Mouse (Mus musculus) liver, embryonic 15.5 days (tissue): ENCODE data around the gene Serpinb3b. TPM values are rescaled to one million over a fixed set of nuclear protein-coding genes. Genes with fewer than 3 reads are reported as not detected.
"Not testable (repeated sequence)": the region's sequence is repeated elsewhere in the genome, so short reads cannot be mapped to it uniquely, and the experiment has no call there.

Experiments used
- ATAC-seq: fragments of 200-750 bp; cut with Nextera tagmentation; 2 replicates; pipeline ENCODE4 v1.8.0; 2017; ENCODE audit warnings: moderate number of reproducible peaks, mild to moderate bottlenecking, moderate library complexity; ENCODE audit not compliant: insufficient read depth
- H3K27ac ChIP-seq: fragments of 300-500 bp; sonication (generic); replicated peaks from 2 replicates; pipeline ENCODE4 v1.5.1; 2015; ENCODE audit warnings: mild to moderate bottlenecking, inconsistent platforms
- H3K27me3 ChIP-seq: fragments of 300-500 bp; sonication (generic); 2 replicates; pipeline ENCODE4 v1.6.1; 2015; ENCODE audit warnings: mild to moderate bottlenecking, inconsistent platforms
- H3K36me3 ChIP-seq: fragments of 300-500 bp; sonication (generic); replicated peaks from 2 replicates; pipeline ENCODE4 v1.6.1; 2015; ENCODE audit warnings: moderate library complexity, mild to moderate bottlenecking, inconsistent platforms
- H3K4me1 ChIP-seq: fragments of 300-500 bp; sonication (generic); replicated peaks from 2 replicates; pipeline ENCODE4 v1.6.1; 2015; ENCODE audit warnings: inconsistent platforms
- H3K4me2 ChIP-seq: fragments of 300-500 bp; sonication (generic); 2 replicates; pipeline ENCODE4 v1.6.1; 2015; ENCODE audit warnings: moderate library complexity, mild to moderate bottlenecking, inconsistent platforms
- H3K4me3 ChIP-seq: fragments of 300-500 bp; sonication (generic); replicated peaks from 2 replicates; pipeline ENCODE4 v1.5.1; 2015; ENCODE audit warnings: mild to moderate bottlenecking, inconsistent platforms
- H3K9ac ChIP-seq: fragments of 300-500 bp; sonication (generic); 2 replicates; pipeline ENCODE4 v1.6.1; 2015; ENCODE audit warnings: moderate library complexity, mild to moderate bottlenecking, inconsistent platforms
- H3K9me3 ChIP-seq: fragments of 300-500 bp; sonication (generic); replicated peaks from 2 replicates; pipeline ENCODE4 v1.6.1; 2016; ENCODE audit warnings: inconsistent platforms
- WGBS: fragments of 180-500 bp; shearing (Covaris S2); methylation state at CpG from one replicate; pipeline ENCODE4 v1.1.7; 2015; ENCODE audit warnings: mixed read lengths; ENCODE audit not compliant: insufficient replicate concordance; 5-methylcytosine and 5-hydroxymethylcytosine counted together
- polyA plus RNA-seq: library from polyadenylated mRNA; unstranded; fragments of >200 nt; fragmentation: Nextera tagmentation; extraction: Ambion mirVana; gene quantifications from 2 replicates; pipeline ENCODE4 v1.2.1, GENCODE M21; 2015

The Serpinb3b gene
- not detected in 2 replicates for polyA plus RNA-seq

GRCm38 (mm10) chr1:107278261-107278660, at the start of gene Serpinb3b, which contains the start of gene Serpinb3c:
Serpinb3b (minus strand) TSS chr1:107278361.
Serpinb3c (minus strand) TSS chr1:107278371.
- H3K27me3 ChIP-seq, H3K36me3 ChIP-seq, H3K9me3 ChIP-seq, H3K9ac ChIP-seq, H3K27ac ChIP-seq, H3K4me2 ChIP-seq, ATAC-seq, H3K4me1 ChIP-seq, H3K4me3 ChIP-seq: not testable (repeated sequence)

DNA sequence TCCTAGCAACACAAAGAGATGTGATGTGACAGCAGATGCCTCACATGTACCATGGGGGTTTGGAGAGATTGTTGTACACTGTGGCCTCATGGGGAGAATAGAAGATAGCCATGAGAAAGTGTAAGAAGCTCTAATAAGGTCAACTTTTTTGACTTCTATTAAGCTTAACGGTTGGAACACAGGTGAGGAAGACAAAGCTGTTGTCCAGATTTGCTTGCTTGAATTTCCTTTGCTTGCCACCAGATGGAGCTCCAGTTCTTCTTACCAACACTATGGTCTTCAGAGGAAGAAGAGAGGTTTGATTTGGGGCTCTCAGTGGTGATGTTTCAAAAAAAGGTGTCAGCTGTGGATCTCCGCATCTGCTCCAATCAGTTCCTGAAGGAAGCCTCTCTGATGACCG, 35.0 kb downstream of the Serpinb3b start:
- not testable (repeated sequence) for H3K4me2 ChIP-seq, H3K4me3 ChIP-seq, H3K27me3 ChIP-seq, H3K9me3 ChIP-seq, ATAC-seq, H3K4me1 ChIP-seq, H3K9ac ChIP-seq, H3K27ac ChIP-seq, H3K36me3 ChIP-seq
- 26% methylated on average over 3 of the region's 3 CpGs for WGBS

DNA sequence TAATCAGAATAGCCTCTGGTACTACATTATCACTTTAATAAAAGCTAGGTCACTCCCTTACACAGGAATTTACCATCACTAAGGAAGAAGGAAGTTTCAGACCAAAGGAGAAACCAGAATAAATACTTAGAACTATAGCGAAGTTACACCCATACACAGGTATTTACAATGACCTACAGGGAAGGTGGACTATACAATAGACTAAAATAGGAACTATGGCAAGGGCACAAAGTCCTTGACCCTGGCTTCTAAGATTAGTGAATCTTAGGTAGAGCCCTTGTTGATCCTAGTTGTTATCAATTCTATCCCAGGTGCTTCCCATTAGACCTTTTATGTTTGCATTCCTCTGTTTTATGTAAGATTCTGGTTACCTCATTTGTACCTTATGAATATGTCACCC, 60.9 kb downstream of the Serpinb3b start:
- not testable (repeated sequence) for H3K9me3 ChIP-seq, H3K9ac ChIP-seq

DNA sequence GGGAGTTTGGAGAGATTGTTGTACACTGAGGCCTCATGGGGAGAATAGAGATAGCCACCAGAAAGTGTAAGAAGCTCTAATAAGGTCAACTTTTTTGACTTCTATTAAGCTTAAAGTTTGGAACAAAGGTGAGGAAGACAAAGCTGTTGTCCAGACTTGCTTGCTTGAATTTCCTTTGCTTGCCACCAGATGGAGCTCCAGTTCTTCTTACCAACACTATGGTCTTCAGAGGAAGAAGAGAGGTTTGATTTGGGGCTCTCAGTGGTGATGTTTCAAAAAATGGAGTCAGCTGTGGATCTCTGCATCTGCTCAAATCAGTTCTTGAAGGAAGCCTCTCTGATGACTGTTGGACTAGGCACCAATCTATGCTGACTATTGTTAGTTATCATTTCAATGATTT, 150.7 kb downstream of the Serpinb3b start:
- not testable (repeated sequence) for H3K4me1 ChIP-seq, H3K9ac ChIP-seq, H3K27me3 ChIP-seq, H3K9me3 ChIP-seq, ATAC-seq, H3K36me3 ChIP-seq, H3K27ac ChIP-seq, H3K4me3 ChIP-seq, H3K4me2 ChIP-seq

More for the DNA sequence above, 60.9 kb downstream of the Serpinb3b start:
- not testable (repeated sequence) for H3K27me3 ChIP-seq, H3K36me3 ChIP-seq, ATAC-seq, H3K4me1 ChIP-seq, H3K4me2 ChIP-seq, H3K27ac ChIP-seq, H3K4me3 ChIP-seq
- 58% methylated on average over 1 of the region's 1 CpGs for WGBS

Other genes with a start within 250 kb of the Serpinb3b start
- not detected in 2 replicates for gene Serpinb3a, start 226.1 kb downstream of the Serpinb3b start, polyA plus RNA-seq
- gene Serpinb3d, start 194.9 kb downstream of the Serpinb3b start, polyA plus RNA-seq, result not detected in 2 replicates
- not detected in 2 replicates for gene Serpinb3c, start within 50 bp of the Serpinb3b start, polyA plus RNA-seq
- not detected in 2 replicates for gene Serpinb11, start 82.8 kb upstream of the Serpinb3b start, polyA plus RNA-seq
- gene Serpinb7, start 121.3 kb upstream of the Serpinb3b start, polyA plus RNA-seq, result 0.08 and 0.09 TPM in 2 replicates
- gene Serpinb2, start 233.1 kb upstream of the Serpinb3b start, polyA plus RNA-seq, result 2.4 TPM in 2 replicates